Mouse (Mus musculus) R1 (cell line): ENCODE results near the gene Efna4.

Experiments
- DNase-seq: peaks from one replicate; pipeline ENCODE4 v3.0.0-alpha.2; 2018; ENCODE audit warnings: low read depth, low spot score

Efna4 gene

DNA sequence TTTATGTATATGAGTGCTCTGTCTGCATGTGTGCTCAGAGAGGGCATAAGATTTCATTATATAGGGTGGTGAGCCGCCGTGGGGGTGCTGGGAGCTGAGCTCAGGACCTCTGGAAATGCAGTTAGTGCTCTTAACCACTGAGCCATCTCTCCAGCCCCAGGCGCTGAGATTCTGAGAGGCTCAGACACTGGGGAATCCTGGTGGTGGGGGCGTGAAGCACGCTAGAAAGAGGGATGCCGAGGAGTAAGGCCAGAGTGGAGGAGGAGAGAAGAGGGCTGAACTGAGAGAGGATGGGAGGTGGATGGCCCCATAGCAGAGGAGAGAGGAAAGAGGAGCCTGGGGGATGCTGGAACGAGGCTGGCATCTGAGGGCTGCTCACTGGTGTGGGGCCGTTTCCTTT is 26.8 kb upstream of the Efna4 start:
- peak; percentile 42 for DNase-seq

DNA sequence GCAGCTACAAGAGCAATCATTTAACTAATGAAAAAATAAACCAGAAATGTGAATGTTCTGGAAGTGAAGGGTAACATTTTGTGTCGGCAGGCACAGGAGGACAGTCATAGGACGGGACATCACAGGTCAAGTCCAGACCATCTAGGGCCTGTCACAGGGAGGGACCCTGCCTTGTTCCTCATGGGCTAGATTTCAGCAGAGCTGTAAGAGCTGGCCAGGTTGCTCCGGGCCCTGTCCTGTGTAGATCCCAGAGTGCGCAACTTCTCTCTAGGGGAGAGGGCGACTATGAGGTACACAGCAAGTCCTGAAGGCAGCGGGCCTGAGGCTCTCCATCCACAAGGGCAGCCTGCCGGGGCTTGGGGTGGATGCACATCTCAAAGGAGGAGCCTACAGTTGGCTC is 23.8 kb upstream of the Efna4 start, which contains the start of gene Dcst2:
TSS of gene Dcst2 (plus strand) at position 301 of the 400 bp plus-strand sequence.
- DNase-seq = no peak

DNA sequence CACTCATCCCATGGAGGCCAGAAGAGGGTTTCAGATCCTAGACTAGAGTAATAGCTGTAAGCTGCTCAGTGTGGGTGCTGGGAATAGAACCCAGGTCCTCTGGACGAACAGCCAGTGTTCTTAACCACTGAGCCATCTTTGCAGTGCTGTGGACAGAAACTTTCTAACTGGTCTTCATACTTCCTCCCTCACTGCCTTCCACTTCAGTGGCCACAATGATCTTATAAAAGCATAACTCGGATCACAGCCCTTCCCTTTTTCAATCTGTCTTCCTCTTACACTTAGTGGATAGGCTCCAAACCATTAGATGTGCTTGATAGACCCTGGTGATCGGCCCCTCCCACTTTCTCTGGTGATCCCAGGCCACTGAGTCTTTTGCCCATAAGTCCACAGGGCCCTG is 22.4 kb upstream of the Efna4 start:
- no peak for DNase-seq

DNA sequence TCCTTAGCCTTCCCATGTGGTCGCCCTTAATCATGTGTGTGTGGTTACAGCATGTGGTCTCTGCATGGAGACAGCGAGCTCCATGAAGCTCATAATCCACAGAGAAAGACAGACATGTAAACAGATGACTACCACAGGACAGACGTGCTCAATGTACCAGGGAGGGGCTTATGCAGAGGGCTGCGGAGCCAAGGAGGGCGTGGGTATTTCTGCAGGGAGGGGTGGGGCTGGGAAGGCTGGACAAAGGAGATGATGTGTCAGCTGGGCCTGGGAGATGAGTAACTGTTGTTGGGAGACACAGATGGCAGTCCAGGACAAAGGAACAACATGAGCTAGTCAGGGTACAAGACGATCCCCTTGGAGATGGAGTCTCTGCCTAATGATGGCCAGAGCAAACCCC is 21.8 kb upstream of the Efna4 start:
- no peak for DNase-seq

DNA sequence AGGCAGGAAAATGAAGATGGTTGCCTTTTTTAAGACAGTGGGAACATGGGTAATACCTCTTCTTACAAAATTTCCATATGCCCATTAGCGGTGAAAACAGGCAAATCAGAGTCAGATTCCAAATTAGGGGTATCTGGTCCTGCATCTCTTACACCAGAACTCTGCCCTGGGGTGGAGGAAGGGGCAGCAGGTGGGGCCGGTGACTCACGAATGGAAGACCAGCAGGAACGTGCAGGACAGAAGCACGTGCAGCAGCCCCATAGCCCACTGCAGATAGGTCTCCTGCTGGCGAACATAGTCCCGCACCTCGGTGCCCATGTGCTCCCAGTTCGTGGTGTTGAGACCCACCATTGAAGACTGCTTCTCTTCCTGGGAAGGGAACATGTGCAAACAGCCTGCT is 18.2 kb upstream of the Efna4 start:
- DNase-seq = no peak

DNA sequence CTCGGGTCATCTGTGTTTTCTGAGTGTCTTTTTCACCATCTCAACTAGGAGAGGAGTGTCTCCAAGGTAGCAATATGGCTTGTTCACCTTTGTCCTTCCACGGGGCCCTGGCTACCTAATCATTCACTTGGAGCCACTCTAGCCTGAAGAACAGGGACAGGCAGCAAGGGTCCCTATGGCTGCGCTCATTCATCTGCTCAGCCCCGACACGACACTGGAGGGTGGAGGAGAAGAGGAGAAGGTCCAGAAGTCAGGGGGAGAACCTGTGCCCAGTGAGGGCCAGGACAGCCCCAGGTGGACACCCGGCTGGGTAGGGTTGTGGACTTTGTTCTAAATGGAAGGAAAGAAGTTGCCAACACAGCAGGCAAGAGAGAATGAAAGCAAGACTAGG is 17.7 kb upstream of the Efna4 start:
- no peak for DNase-seq

DNA sequence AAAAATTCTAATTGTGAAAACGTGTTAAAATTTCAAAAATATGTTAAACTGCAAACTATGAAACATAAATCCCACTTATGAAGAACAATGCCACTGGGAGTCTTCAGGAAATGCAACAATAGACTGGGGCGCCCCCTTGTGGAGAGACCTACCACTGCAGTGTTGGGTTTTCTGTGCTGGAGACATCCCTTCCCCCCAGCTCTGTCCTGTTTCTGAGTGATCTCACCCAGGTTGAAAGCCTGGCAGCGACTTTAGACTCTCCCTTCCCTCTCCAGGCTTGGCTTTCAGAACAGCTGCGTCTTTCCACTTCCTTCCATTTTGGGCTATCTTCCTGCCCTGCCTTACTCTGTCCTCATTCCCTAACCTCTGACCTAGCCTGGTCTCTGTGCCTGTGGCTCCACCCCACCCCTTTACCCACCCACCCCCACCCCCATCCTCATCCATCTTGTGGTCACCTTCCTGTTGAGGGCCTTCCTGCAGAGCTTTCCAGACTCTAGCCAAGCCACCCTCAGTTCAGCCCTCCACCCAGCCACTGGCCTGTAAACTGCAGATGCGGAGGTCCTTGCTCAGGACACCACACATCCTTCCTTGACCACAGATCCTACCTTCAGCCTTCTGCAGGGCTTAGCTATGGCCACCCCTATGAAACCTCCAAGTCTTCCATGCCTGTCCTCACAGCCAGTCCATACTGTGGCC is 17.1 kb upstream of the Efna4 start:
- peak; percentile 81 for DNase-seq

DNA sequence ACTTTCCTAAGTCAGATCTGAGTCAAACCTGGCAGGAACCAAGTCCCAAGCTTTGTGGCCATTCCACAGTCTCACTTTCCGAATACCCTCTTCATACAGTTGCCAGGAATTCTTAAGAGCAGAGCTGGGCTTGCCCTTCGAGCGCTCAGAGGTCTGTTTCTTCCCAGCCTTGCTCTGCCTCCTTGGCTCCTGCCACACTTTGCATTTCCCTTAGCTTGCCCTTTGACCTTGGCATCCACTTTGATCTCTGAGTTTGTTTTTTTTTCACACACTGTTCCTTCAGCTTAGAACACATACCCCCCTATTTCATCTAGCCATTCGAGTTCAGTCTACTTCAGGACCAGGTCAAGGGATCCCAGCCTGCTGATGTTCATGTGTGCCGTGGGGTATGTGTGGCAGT is 13.4 kb upstream of the Efna4 start:
- no peak for DNase-seq

DNA sequence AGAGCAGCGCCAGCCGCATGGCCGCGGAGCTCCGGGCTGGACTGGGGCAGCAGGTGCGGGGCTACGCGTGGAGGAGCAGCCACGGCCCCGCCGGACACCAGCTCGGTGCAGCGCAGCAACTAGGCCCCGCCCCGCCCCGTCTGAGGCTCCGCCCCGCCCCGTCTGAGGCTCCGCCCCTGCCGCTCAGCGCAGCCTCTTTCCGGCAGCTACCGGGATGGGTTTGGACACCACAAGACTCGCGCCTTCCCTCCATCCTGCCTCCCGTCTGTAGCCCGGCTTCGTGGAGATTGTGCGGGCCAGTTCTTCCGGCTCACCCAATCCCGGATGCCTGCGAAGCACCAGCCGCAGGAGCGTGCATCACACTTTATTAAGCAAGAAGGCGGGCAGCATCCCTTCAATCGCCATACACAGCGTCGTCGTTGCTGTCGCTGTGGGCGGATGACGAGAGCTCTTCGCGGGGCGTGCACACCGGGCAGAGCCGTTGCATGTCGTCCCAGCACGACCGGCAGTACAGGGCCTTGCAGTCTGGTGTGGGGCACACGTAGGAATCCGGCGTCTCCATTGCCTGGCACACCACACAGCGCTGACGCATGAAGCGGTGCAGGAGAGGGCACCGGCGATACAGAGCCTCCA is 12.2 kb upstream of the Efna4 start, which contains the start of gene Adam15:
TSS of gene Adam15 (minus strand) at position 128 of the 633 bp plus-strand sequence.
- DNase-seq = peak; percentile 89

DNA sequence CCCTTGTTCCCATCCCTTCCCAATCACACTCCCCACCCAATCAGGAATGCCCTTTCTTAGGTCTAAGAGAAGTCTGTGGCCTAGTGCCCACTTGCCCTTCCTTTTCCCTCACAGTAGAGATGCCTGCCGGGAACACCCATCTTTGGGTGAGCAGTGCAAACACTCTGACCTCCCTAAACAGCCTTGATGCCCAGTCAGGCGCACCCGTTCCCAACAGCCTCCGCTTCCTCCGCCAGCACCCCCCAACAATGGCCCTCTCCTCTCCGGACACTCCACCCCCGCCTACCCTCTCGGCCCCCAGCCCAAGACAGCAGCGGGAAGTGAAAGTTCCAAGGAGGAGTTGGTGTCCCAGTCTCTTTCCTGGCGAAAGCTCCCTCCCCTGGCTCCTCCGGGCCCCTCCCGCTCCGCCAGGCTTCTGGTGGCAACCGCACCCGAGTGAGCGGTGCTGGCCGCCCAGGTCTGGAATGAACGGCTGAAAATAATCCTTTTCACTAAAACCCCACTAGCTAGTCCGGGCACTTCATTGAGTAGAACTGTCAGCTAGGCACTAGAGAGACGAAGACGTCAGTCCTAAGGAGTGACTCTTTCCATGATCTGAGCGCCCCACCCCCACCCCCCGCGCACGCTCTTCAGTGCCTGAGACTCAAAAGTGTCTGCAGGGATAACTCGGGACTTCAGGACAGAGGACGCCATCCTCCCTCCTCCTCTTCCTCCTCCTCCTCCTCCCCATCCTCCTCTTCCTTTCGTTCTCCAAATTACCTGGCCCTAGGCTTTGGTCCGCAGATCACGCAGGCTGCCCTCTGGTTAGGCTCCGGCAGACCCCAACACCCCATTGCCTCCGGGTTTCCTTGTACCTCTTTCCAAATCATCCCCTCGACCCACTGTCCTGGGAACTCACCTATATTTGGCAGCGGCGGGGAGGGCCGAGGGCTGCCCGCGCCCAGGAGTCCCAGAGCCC is 11.4 kb upstream of the Efna4 start:
- peak; percentile 74 for DNase-seq

DNA sequence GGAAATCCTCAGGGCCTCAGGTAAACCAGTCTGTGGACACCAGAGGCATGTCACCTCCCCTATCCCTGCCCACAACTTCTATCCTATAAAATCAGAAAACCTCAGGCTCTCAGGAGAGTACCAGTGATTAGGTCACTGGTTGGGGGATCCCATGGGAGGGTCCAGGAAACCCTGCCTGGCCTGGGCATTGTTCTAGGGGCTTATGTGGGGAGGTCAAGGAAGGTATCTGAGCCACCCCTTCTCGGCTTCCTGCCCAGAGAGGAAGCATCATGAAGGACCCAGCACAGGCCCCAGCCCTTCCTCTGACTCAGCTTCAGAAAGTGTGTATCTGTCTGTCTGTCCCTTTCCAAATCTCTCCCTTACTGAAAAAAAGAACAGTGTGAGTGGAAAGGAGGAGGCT is 10.1 kb upstream of the Efna4 start:
- no peak for DNase-seq

DNA sequence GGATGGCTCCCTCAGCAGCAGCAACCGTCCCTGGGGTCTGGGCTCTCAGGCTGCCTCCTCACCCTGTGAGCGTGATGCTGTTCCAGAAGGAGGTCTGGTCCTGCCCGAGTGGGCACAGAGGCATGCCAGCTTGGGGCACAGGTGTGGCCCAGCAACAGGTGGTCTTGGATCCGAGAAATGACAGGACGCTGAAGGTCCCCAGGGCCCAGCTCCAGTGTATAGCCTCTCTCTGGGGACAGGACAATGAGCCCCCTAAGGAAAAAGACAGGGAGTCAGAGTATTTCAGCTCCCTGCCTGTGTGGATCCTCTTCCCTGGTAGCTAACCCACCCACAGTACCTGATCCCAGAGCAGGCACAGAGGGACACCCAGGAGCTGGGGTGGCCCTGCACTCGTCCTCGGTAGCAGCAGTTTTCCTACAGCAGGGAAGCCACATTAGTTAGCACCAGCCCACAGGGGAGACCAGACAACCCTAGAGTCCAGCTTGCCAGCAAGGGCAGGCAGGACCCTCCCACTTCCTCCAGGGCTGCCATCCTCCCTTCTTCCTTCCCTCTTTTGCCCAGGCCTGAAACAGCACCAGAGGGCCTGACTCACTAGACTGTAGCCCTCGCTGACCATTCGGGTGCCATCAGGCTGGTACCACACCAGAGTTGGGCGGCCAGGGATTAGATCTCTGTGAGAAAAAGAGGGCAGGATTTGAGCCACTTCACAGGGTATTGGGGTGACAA is 9.2 kb upstream of the Efna4 start:
- no peak for DNase-seq

DNA sequence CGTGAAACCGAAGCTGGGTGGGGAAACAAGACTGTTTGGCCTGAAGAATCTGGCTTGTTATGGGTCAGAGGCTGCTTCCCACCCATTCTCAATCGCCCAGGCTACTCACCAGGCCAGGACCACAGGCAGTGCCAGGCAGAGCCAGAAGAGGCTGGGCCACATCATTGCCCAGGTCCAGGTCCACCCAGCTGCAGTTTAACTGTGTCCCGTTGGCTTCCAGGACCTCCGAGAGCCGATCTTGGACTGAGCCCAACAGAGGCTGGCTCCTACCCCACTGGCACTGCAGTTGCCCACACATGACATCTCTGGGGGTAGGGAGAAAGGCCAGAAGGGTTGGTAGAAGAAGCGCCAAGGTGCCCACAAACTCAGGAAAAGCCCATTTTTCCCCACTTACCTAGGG is 5.5 kb upstream of the Efna4 start:
- no peak for DNase-seq

DNA sequence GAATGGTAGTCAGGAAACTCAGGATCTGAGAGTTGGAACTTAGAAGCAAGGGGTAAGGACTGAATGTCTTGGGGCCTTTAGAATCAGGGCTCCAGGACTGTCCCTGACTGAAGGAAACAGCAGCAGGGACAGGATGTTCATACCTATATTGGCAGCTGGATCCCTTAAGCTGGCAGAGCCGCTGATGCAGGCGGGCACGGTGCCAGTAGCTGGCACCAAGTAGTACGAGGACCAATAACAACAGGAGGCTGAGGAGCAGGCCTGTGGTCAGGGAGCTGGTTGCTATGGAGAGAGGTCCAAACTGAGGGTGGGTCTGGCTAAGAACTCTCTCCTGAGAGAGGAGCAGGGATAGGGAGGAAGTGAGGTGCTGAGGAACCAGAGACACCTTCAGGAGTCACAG is 4.0 kb upstream of the Efna4 start:
- no peak for DNase-seq

DNA sequence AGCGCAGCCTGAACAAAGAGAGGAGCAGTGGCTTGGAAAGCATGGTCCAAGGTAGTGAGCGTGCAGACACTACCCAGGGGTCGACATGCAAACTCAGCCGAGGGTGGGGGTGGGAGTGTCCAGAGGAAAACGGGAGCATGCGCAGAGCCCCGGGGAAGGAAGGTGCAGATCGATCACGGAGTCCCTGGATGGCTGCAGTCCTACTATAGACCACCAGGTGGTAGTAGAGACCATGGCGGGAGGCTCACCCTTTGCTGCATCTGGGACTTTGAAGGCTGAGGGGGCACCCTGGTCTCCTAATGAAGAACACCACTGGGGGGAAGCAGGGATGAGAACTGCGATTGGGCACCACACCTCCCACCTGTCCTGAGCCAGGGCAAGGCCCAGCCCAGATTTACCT is 2.6 kb upstream of the Efna4 start:
- peak; percentile 87 for DNase-seq

DNA sequence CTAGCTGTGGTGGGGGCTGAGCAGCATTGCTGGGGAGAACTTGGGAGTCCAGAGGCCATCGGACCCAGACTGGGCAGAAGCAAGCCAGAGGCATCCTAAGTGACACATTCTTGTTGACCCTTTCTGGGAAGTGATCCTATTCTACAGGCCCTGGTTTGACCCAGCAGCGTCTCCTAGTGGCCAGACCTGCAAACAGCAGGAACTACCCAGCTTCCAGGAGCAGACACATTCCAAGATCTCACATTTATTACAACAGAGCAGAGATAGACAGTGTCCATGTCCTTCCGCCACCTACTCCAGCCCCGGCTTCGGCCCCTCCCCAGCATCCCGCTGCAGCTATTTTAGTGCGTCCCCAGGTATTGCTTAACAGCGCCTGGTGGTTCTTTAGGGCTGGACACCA is 1.6 kb upstream of the Efna4 start:
- peak; percentile 90 for DNase-seq

DNA sequence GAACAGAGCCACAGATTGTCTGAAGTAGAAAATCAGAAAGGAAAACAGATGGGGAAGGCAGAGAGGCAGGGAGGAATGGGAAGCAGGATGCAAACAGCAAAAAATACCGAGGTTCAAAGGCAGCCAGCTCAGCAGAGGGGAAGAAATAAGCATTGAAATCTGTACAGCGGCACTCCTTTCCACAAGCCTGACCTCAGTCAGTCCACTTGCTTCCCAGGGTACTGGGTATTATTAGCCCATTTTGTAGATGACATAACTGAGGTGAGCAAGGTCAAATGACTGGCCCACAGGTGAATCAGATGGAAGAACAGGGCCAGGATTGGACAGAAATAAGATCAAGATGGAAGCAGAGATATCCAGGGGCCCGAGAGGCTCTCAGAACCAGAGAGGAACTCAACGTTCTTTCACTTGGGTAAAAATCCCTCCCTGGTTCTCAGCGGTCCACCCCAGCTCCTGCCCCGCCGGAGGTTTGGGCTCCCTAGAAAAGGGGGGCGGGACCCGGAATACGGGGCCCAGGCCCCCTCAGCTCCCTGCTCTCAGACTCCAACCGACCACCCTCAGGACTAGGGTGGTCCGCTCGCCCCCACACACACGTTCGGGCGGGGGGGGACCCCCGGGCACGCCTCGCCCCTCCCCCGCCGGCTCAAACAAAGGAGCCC is 637 bp downstream of the Efna4 start:
- peak; percentile 65 for DNase-seq

DNA sequence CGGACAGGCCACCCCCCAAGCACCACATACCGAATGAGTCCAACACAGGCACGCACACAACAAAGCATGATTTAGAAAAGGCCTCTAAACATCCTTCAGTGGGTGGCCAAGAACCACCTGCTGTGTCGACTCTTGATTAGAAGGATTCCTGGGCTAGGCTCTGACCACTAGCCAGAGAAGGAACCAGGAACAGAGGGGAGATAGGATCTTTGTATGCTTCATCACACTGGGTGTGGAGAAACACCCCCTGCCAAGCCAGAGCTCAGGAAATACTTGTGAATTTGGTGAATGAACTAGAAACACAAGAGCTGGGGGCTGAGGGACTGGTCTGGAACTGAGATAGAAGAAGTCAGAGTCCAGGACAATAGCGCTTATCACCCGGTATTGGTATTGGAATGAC is 1.3 kb downstream of the Efna4 start:
- DNase-seq = peak; percentile 46

DNA sequence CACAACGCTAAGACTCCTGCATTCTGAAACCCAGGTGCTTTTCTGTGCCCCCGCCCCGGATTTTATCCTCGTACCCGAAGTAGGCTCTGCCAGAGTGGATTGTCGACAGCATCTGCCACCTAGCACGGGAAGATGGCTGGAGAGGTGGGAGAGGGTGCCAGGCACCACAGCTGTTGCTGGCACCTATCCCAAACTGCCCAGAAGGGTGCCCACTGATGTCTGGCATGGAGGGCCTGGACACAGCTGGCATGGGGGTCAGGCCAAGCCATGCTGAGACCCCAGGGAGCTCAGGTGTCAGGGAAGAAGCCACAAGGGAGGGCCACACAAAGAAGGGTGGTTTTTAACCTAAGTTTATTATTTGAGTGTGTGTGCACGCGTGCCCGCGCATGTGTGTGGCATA is 4.8 kb downstream of the Efna4 start:
- DNase-seq = no peak

DNA sequence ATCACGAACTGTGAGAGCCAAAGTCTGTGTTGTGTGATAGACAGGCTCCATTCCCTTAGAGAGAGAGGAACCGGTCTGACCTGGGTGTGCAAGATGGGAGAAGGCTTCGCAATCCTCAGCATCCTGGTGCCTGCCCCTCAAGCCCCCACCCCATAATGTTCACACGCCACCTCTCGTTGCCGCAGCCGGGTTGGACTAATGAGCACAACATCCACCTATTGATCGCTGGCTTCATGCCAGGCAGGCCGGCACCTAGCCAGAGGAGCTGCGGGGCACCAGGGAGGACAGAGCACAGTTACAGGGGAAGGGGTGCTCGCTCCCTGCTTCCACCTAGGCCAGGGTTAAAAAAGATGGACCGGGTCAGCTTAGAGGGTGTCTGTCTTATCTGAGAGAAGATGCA is 5.4 kb downstream of the Efna4 start:
- no peak for DNase-seq

DNA sequence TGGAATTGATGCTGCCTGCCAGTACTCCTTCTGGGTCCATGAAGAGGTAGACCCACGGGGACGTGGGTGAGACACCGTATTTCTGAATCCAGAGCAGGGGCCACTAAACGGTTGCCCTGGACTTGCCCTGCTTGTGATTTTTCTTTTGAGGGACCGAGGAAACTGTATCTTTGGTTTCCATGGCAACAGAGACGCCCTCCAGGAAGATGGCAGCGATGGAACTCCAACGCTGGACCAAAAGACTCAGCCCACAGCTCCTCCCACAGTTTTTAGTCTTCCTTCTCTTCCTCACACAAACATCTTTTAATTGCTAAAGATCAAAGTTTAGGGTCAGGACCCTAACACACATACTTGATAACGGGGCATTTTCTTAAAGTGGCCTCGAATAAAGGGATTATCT is 5.8 kb downstream of the Efna4 start:
- no peak for DNase-seq
